Mouse (Mus musculus): ENCODE measurements around the gene Pax2.

Pax2 gene

DNA sequence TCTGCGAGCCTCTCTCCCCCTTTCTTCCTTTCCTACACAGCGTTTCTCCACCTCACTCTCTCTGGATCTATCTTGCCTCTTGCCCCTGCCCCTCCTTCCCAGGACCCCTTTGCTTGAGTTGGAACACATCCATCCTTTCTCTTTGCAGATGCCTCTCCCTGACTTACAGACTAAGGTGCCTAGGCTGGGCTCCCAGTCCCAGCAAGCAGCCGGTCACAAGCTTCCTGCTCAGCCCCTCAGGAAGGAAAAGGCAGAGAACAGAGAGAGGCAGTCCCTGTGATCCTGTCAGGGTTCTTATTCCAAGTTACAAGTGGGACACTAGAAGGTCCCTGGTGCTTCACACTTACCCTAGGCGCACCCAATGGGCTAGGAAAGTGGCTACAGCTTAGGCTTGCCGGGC is 7.6 kb upstream of the Pax2 start:
- DNase-seq (ENCODE audit: low read depth, low spot score): no peak

DNA sequence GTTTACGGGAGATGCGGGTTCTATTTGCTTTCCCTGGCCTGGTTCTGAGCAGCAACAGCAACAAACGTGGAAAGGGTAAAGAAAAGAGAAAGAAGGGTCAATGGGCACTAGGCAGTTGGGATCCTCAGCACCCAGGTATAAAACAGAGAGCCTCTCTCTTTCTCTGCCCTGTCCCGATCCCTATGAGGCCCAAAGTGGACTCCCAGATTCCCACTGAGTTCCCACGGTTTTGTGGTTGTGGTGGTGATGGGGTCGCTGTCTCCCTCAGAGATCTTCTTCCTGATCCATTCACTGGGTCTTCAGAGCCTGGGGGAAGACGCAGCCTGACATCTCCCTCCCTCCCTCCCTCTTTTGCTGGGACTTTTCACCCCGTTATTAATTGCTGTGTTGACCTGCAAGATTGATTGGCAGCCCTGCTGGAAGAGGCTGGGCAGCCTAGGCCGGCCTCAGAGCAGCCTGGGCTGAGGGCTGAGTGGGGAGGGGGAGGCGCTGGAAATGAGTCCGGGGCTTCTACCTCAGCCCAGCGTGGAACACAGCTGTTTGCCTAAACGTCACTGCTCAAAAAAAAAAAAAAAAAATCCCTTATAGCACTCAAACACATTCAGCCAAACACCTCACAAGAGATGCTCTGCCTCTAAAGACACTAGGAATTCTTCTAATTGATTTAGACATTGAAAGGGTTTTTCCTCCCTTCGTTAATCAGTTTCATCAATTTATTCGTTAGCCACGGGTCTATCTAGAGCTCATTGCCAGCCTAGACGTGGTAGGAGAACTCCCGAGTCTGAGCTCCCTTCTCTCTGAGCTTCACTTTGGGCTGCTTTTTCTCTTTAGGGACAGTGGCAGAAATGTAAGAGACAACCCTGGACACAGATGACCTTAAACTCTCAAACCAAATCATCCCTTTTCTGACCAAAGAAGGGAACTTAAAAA is 6.5 kb upstream of the Pax2 start:
- no peak for DNase-seq (ENCODE audit: low read depth, low spot score)

GRCm38 (mm10) chr19:44750051-44751041 is 5.5 kb upstream of the Pax2 start:
- DNase-seq (ENCODE audit: low read depth, low spot score): peak; percentile 72

GRCm38 (mm10) chr19:44751042-44751441 is 4.8 kb upstream of the Pax2 start:
- no peak for DNase-seq (ENCODE audit: low read depth, low spot score)

GRCm38 (mm10) chr19:44751551-44751950 is 4.3 kb upstream of the Pax2 start:
- DNase-seq (ENCODE audit: low read depth, low spot score): no peak

DNA sequence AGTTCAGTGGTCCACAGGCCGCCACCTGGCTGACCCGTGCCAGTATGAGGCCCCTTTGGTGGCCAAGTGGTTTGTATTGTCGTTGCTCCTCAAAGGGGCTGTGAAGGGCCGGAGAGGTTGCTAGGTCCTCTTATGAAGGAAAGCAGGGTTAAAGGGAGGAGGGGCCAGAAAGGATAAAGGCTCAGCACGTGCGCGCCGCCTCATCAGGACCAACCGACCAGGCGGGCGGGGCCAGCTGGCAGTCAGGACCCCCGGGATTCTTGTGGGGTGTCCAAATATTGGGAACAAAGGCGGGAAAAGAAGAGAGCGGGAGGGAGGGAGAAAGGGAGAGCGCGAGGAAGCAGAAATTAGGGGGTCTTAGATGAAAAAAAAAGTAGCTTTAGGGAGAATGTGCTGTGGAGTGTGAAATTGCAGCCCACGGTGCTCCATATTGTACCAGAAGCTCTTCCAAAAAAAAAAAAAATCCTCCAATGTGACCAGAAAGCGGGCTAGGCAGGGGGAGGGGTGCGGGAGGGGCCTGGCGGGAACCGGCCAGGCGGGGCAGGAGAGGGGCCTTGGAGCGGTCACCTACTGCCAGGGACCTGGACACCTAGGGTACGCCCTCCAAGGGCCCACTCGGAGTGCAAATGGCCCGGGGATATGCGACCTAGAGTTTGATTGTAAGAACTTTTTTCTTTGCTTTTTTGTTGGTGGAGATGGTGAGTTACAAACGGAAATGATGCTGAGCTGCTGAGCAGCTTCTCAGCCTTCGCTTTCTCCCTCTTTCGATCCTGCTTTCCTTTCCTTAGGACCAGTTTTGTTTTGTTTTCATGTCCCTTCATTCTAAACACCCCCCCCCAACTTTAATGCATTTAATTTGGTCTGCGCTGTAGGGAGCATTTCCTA is 3.5 kb upstream of the Pax2 start:
- no peak for DNase-seq (ENCODE audit: low read depth, low spot score)

DNA sequence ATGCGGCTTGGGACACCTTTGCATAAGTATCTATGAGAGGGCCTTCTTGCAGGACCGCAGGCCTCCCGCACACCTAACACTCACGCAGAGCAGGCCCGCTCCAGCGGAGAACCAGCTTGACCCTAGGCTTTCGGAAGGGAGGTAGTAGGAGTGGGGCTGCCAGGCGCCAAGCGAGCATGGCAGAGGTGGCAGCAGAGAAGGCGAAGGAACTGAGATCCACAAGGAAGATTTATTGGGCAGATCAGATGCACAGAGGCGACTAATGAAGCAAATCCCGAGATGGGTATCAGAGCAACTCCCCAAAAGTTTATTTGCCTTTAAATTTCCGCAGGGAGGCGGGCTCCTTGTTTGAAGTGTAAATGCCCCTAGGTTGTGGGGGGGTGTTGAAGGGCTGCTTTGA is 2.5 kb upstream of the Pax2 start:
- no peak for DNase-seq (ENCODE audit: low read depth, low spot score)

DNA sequence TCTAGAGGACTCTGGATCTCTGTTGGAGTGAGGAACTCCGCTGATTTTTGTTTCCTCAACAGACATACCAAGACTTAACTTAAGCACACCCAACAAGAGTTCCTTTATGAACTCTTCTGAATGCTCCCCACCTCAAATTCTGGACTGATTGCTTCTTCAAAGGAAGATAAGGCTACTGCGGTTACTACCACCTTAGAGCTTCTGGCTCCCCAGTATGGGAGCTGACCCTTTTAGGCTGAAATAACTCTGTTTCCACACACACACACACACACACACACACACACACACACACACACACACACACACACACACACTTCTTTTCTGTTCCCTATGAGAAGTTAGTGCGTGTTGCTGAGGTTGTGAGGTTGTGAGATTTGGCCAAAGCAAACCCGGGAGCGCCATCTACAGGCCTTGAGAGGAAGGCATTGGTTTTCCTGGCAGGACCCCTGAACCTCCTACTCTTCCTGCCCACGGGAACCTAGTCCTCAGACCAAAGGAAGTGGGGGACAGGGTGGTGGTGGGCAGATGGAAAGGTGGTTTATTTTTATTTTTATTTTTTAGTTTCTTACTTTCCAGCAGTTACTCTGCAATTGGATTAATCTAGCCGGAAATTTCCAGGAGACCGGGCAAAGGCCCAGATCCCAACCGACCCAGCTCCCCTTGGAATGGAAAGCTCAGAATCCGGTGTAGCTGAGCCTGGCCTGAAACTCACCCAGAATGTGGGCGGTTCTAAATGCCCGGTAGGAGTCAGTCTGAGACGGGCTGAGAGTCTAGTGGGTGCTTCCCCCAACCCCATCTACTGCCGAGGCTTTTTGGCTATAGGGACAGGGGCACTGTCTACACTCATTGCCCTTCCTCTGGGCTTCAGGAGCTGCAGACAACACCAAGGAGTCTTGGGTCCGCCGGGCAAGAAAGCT is 1.1 kb upstream of the Pax2 start:
- peak; percentile 59 for DNase-seq (ENCODE audit: low read depth, low spot score)

DNA sequence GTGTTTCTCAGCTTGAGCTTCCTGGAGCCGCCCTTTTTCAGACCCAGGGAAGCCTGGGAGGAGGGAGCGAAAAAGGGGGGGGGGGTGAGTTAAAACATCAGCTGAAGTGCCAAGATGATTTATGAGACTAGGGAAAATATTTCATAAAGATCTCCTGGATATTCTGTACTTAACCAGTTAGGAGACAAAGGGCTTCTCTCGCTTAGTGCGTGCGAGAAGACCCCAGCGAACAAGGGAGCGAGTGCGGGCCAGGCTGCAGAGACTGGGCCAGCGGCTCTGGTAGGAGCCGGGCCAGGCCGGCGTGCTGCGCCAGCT is 510 bp upstream of the Pax2 start:
- no peak for DNase-seq (ENCODE audit: low read depth, low spot score)

GRCm38 (mm10) chr19:44756421-44757230 is 781 bp downstream of the Pax2 start:
- DNase-seq (ENCODE audit: low read depth, low spot score): no peak

DNA sequence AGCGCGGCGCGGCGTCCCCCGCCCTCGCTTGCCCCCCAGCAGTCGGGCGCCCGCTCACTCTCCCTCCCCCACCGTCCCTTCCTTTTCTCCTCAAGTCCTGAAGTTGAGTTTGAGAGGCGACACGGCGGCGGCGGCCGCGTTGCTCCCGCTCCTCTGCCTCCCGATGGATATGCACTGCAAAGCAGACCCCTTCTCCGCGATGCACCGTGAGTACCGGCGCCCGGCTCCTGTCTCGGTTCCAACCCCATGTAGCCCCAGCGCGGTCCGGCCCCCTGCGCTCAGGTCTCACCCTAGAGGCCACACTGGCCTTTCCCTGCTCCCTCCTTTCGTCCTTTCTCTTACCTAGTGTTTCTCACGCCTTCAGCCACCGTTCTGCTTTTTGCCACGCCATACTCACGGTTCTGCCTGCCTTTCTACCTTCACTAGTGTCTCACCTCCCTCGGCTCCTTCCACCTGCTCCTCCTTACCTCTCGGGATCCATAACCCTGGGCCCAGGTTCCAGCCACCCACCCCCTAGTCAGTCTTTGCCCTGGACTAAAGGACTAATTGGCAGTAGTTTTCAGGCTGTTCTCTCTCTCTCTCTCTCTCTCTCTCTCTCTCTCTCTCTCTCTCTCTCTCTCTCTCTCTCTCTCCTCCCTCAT is 1.5 kb downstream of the Pax2 start:
- no peak for DNase-seq (ENCODE audit: low read depth, low spot score)

DNA sequence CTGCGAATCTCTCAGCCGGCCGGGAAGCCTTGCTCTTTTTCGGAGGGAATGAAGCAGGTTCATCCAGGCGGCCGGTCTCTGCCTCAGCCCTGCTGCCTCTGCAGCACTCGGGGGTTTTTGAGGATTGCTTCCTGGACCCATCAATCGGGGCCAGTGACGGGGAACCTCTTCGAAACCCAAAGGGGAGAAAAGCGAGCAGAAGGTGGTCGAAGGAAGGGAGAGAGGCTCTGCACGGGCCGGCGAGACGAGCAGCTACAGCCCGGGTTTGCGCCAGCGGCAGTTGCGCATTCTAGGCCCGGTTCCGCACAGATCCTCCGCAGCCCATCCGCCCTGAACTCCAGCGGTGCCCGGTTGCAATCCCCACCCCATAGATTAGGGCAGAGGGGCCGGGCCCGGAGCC is 3.0 kb downstream of the Pax2 start:
- no peak for DNase-seq (ENCODE audit: low read depth, low spot score)

- DNase-seq (ENCODE audit: low read depth, low spot score): no peak
These were observed 3.8 kb downstream of the Pax2 start for GRCm38 (mm10) chr19:44759531-44760118.

DNA sequence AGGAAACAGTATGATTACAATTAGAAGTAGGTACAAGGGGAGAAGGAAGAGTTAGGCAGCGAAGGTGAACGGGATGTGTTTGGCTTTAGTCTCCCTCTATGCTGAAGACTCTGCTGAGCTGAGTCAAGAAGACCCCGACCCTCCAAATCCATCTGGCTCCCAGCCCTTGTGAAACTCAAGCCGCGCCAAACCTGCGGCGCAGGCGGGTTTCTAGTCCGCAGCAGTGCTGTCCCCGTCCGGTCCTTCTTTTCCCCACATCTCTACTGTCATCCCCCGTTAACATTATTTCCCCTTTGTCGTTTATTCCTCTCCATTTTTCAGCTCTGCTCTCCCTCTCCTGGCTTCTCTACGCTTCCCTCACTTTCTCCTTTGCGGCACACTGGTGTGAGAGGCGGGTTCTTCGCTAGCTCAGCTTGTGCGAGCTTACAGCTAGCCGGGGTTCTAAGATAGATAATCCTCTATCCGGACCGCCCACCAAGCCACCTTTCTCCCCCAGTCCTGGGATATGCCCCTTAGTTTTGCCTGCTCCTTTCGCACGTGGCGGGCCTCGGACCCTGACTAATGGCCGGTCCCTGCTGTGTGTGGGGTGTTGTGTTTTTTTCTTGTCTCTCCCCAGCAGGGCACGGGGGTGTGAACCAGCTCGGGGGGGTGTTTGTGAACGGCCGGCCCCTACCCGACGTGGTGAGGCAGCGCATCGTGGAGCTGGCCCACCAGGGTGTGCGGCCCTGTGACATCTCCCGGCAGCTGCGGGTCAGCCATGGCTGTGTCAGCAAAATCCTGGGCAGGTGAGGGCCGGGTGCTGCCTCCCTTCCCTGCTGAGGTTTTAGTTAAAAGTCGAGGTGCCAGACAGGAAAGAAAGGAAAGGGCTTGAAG is 4.7 kb downstream of the Pax2 start:
- no peak for DNase-seq (ENCODE audit: low read depth, low spot score)

DNA sequence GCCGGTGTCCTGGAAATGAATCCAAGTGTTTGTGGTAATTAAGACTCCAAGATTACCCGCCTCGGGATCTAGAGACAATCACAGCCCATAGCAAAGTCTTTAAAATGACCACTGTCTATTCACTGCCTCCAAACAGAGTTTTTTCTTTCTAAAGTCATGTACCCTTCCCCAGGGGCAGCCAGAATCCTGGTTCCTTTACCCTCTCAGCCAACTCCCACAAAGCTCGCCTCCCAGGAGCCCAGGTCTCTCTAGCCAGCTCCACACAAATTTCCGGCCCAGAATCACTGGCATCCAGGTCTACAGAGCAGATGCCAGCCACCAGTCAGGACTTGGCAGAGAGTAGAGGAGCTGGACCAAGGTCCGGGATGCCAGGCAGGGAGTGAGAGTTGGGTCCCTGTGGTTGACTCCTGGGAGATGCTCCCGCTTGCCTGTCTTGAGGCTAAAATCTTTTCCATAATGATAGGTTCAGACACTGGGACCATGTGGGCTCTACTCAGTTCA is 6.3 kb downstream of the Pax2 start:
- no peak for DNase-seq (ENCODE audit: low read depth, low spot score)

DNA sequence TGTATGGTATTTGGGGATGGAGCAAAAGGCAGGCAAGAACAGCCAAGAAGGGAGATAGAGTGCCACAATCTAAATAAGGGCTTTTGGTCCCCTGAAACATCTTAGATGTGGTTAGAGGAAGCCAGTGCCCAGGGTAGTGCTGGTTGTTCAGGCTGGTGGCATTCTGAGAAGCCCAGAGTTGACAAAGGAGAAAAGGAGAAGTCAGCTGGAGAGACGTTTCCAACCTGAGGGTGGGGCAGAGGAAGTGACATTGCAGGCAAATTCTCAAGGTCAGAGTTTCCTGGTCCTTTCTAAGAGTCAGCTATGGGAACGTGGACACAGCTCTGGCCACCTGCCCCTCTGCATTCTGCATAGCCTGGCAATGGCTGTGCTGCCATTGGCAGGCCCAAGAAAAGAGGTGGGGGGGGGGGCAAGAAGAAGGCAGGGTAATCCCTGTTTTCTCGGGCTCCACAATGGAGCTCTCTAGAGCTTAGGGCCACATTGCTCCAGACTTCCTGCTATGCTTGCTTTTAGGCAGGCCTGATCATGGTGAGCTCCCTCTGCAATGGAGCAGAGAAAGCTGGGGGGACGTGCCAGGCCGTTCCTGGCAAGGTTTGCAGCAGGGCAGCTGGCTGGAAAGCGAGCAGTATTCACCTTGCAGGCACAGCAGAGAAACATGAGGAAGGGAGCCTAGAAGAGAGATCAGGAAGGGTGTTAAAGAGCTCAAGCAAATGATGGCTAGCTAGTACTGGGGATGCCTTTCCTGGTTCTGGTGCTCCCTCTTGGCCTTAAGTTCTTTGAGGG is 14.6 kb downstream of the Pax2 start:
- DNase-seq (ENCODE audit: low read depth, low spot score): peak; percentile 30

- DNase-seq (ENCODE audit: low read depth, low spot score): no peak
These were observed 15.7 kb downstream of the Pax2 start for GRCm38 (mm10) chr19:44771499-44771898.

Measured in A20 (cell line).